Mouse (Mus musculus) CH12.LX (cell line): Measurements from ENCODE around the gene Lin52. TPM values are rescaled to one million over a fixed set of nuclear protein-coding genes. Genes with fewer than 3 reads are reported as not detected.

Source experiments
- DNase-seq: peaks from one replicate; pipeline ENCODE4 v3.0.0-alpha.2; 2013; ENCODE audit errors: extremely low read depth
- H3K27ac ChIP-seq: 2 replicates; pipeline ENCODE4 v1.5.1; 2012; ENCODE audit warnings: low read depth, mild to moderate bottlenecking, control low read depth, moderate library complexity; ENCODE audit not compliant: insufficient read depth
- H3K27me3 ChIP-seq: replicated peaks from 2 replicates; pipeline ENCODE3; 2012; ENCODE audit warnings: inconsistent platforms
- H3K36me3 ChIP-seq, 2 experiments: replicated peaks in 1 of 2; 2 replicates each; pipeline versions ENCODE3 to v1.6.1; 2012; ENCODE audit warnings: inconsistent platforms in 1 of 2, low read length in 1 of 2, mild to moderate bottlenecking in 1 of 2, mixed read lengths in 1 of 2, moderate library complexity in 1 of 2; ENCODE audit not compliant: control insufficient read depth in 1 of 2, insufficient read depth in 1 of 2
- H3K4me1 ChIP-seq, 2 experiments: 2 replicates each; pipeline ENCODE4 v1.6.1; 2012; ENCODE audit warnings: inconsistent platforms in 1 of 2, moderate library complexity in 1 of 2; ENCODE audit not compliant: insufficient read depth in 2 of 2, control insufficient read depth in 1 of 2
- H3K4me2 ChIP-seq: 2 replicates; pipeline ENCODE4 v1.6.1; 2012; ENCODE audit warnings: low read depth, mild to moderate bottlenecking, control low read depth; ENCODE audit not compliant: poor library complexity, insufficient read depth, severe bottlenecking
- H3K4me3 ChIP-seq, 3 experiments: fragments of 150-350 bp in 1 of 3; sonication (generic) in 1 of 3; replicated peaks in 1 of 3; 2 replicates each; pipeline versions ENCODE3 to v1.5.1; 2011 to 2012; ENCODE audit warnings: low read depth in 2 of 3, low read length in 2 of 3, mild to moderate bottlenecking in 2 of 3, moderate library complexity in 2 of 3, control low read depth in 1 of 3, improper control_type of control experiment in 1 of 3, inconsistent platforms in 1 of 3, mixed read lengths in 1 of 3; ENCODE audit not compliant: poor library complexity in 1 of 3
- H3K79me2 ChIP-seq: replicated peaks from 2 replicates; pipeline ENCODE4 v1.6.1; 2012; ENCODE audit warnings: mild to moderate bottlenecking, moderate library complexity; ENCODE audit not compliant: control insufficient read depth, poor library complexity, insufficient read depth, severe bottlenecking; ENCODE audit errors: extremely low read depth
- H3K9ac ChIP-seq: 2 replicates; pipeline ENCODE4 v1.6.1; 2012; ENCODE audit warnings: low read depth, mild to moderate bottlenecking, control low read depth, moderate library complexity; ENCODE audit not compliant: insufficient read depth
- H3K9me3 ChIP-seq: replicated peaks from 2 replicates; pipeline ENCODE3; 2012; ENCODE audit warnings: low read length, inconsistent platforms, mixed read lengths
- CTCF ChIP-seq, 2 experiments: IDR thresholded peaks in 1 of 2; conservative IDR thresholded peaks in 1 of 2; 2 replicates each; pipeline ENCODE4 v1.5.1; 2011 to 2012; ENCODE audit warnings: low read depth in 2 of 2, low read length in 2 of 2, improper control_type of control experiment in 1 of 2, inconsistent platforms in 1 of 2, mild to moderate bottlenecking in 1 of 2, moderate library complexity in 1 of 2
- ELF1 ChIP-seq: IDR thresholded peaks from 2 replicates; pipeline ENCODE4 v1.6.1; 2014; ENCODE audit warnings: low read depth, mild to moderate bottlenecking, inconsistent platforms, low read length, improper control_type of control experiment
- IRF4 ChIP-seq: IDR thresholded peaks from 2 replicates; pipeline ENCODE4 v1.6.1; 2014; ENCODE audit warnings: low read depth, mild to moderate bottlenecking, inconsistent platforms, low read length, improper control_type of control experiment
- JUN ChIP-seq: IDR thresholded peaks from 2 replicates; pipeline ENCODE4 v1.6.1; 2011; ENCODE audit warnings: low read depth, mild to moderate bottlenecking, low read length, improper control_type of control experiment, moderate library complexity; ENCODE audit not compliant: insufficient read depth
- MAZ ChIP-seq: IDR thresholded peaks from 2 replicates; pipeline ENCODE4 v1.6.1; 2012; ENCODE audit warnings: low read depth, mild to moderate bottlenecking, inconsistent platforms, low read length, improper control_type of control experiment, moderate library complexity
- NELFE ChIP-seq: IDR thresholded peaks from 2 replicates; pipeline ENCODE4 v1.6.1; 2011; ENCODE audit warnings: low read depth, low read length, improper control_type of control experiment
- PAX5 ChIP-seq: IDR thresholded peaks from 2 replicates; pipeline ENCODE4 v1.6.1; 2012; ENCODE audit warnings: low read length, inconsistent platforms, mixed read lengths
- POLR2A ChIP-seq: IDR thresholded peaks from 2 replicates; pipeline ENCODE4 v1.6.1; 2011; ENCODE audit warnings: low read depth, mild to moderate bottlenecking, improper control_type of control experiment, low read length
- POLR2AphosphoS2 ChIP-seq: IDR thresholded peaks from 2 replicates; pipeline ENCODE4 v1.6.1; 2011; ENCODE audit warnings: low read depth, low read length, improper control_type of control experiment
- RAD21 ChIP-seq: IDR thresholded peaks from 2 replicates; pipeline ENCODE4 v1.6.1; 2011; ENCODE audit warnings: low read depth, mild to moderate bottlenecking, low read length, improper control_type of control experiment, moderate library complexity
- SMC3 ChIP-seq: IDR thresholded peaks from 2 replicates; pipeline ENCODE4 v1.6.1; 2011; ENCODE audit warnings: low read depth, low read length, improper control_type of control experiment
- TCF12 ChIP-seq: IDR thresholded peaks from 2 replicates; pipeline ENCODE4 v1.6.1; 2014; ENCODE audit warnings: low read depth, mild to moderate bottlenecking, inconsistent platforms, low read length, improper control_type of control experiment
- dilution Hi-C: fragments of 300-500 bp; cut with MboI; formaldehyde crosslinking; loops from 2 replicates; pipeline ENCODE4 v1.14.3; 2020; ENCODE audit warnings: low sequenced_read_pairs; ENCODE audit not compliant: extremely low pct_unique_long_range_greater_than_20kb, extremely low pct_ligation_motif_present
- in situ Hi-C: fragments of 300-500 bp; cut with MboI; formaldehyde crosslinking; loops from 3 replicates; pipeline ENCODE4 v1.14.3; 2019; ENCODE audit warnings: low sequenced_read_pairs, low pct_ligation_motif_present, low pct_unique_long_range_greater_than_20kb, mixed read lengths
- polyA plus RNA-seq: library from polyadenylated mRNA; unstranded; fragments of >175 nt; gene quantifications from 2 replicates; pipeline ENCODE4 v1.2.1, GENCODE M21; 2012; ENCODE audit warnings: low read depth; ENCODE audit not compliant: insufficient read length
- total RNA-seq, 2 experiments: library from RNA; depleted of rRNA; stranded (reverse); fragments of 300-350 nt in 1 of 2; fragments of >200 nt in 1 of 2; gene quantifications; 2 replicates each; pipeline ENCODE4 v1.2.3; 2012 to 2014

Gene Lin52
- total and polyA plus RNA-seq, 3 experiments: 5.9 to 16.2 (median 8.7) TPM

DNA sequence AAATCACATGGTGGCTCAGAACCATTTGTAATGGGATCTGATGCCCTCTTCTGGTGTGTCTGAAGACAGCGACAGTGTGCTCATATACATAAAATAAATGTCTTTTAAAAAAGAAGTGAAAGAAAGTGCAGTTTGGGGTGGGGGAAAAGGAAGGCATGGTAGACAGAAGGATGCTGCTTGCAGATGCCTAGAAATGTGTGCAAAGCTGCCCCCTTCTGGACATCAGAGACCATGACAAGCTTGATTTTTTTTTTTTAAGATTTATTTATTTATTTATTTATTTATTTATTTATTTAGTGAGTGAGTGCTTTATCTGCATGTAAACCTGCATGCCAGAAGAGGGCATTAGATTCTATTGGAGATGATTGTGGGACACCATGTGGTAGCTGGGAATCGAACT, 130.1 kb downstream of the Lin52 start:
- Histone ChIP-seq H3K27ac (no peak overlapping the region), H3K79me2 (no peaks in the 10 kb centered on the region), H3K9ac (no peak overlapping the region), H3K27me3 (peaks cover 8% of the 10 kb centered on the region), H3K36me3 (no peaks in the 10 kb centered on the region), H3K9me3 (peaks cover 5% of the 10 kb centered on the region), H3K4me3 (no peak overlapping the region), H3K4me2 (no peak overlapping the region), H3K4me1 (no peaks in the 10 kb centered on the region)
- in situ Hi-C loops: no loop called here
- DNase-seq: no peak
- TF ChIP-seq PAX5 (no peak), POLR2AphosphoS2 (no peak), POLR2A (no peak), CTCF (conservative IDR thresholded peaks at IDR 0.05 in 1 of 2, IDR thresholded peaks at IDR 0.05 in 1 of 2; ENCODE audit: low read depth in 2 of 2, low read length in 2 of 2) (peak in 1 of 2 experiments; percentile 2; a peak in 1 of 4 replicates)
- dilution Hi-C loops: no loop called here

DNA sequence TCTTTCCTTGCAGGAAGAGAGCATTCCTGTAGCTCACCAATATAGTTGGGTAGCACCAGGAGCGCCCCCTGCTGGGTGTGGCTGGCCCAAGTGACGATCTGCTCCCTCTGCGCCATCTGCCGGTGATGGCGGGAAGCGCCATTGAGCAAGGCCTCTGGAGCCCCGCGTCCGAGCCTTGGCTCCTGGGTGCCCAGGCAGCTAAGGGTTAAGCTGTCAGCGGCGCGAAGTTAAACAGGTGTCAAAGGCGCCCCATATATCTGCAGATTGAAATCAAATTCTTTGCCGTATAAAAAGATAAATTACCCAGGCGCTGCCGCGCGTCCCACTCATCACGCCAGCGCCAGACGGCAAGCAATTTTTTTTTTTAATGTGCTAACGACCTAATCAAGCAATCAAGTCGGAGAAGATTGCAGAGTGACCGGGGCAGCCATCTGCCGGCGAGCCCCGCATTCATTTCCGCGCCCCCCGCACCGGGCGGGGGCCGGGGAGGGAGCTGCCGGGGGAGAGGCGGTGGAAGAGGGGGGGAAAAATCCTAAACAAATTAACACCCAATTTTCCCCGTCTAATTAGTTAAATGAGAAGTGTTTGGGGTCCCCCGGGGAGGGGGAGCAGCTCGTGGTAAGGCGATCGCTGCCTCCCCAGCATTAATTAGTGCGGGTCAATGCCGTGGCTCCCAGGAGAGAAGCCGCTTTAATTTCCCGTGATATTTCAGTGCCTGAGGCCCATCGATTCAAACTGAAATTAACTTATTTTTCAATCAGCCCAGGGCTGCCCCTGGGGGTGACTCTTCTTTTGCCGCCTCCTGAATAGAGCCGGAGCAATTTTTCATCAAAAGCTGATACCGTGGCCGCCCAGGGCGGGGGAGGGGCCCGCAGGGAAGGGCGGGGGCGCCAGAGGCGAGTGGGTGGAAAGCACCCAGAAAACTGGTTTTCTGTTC, 138.9 kb downstream of the Lin52 start:
- in situ Hi-C loops: no loop called here
- Histone ChIP-seq H3K9me3 (no peaks in the 10 kb centered on the region), H3K9ac (peak overlapping the region; percentile 65), H3K36me3 (no peaks in the 10 kb centered on the region), H3K4me1 (peaks cover 0 to 4% of the 10 kb centered on the region in 2 experiments; a peak in 1 of 4 replicates), H3K4me3 (peak overlapping the region; percentile 8 to 45 (median 16)), H3K27ac (no peak overlapping the region), H3K79me2 (no peaks in the 10 kb centered on the region), H3K27me3 (peaks cover 1% of the 10 kb centered on the region), H3K4me2 (peak overlapping the region; percentile 87)
- DNase-seq: peak; percentile 84
- dilution Hi-C loops: no loop called here
- TF ChIP-seq CTCF (conservative IDR thresholded peaks at IDR 0.05 in 1 of 2, IDR thresholded peaks at IDR 0.05 in 1 of 2; ENCODE audit: low read depth in 2 of 2, low read length in 2 of 2): peak; percentile 94 to 100
- no peak for TF ChIP-seq POLR2A
- TF ChIP-seq SMC3: peak; percentile 88
- peak; percentile 91; the same call in 1 of the 2 replicates for TF ChIP-seq NELFE
- no peak for TF ChIP-seq JUN
- TF ChIP-seq IRF4: 0 out of 2 replicates have a peak, but pooled peaks have one; percentile 6
- TF ChIP-seq ELF1: no peak
- TF ChIP-seq TCF12: peak; percentile 50; the same call in 1 of the 2 replicates
- TF ChIP-seq MAZ: 0 out of 2 replicates have a peak, but pooled peaks have one; percentile 9
- no peak for TF ChIP-seq PAX5
- peak; percentile 46 for TF ChIP-seq RAD21

Other genes starting within 250 kb of the Lin52 start
- 5.6 TPM in 2 replicates for gene Elmsan1, start 232.5 kb upstream of the Lin52 start, total RNA-seq (2012; rRNA removed)
- gene Elmsan1, start 232.5 kb upstream of the Lin52 start, total RNA-seq (2014; rRNA removed): 2.0 and 2.2 TPM in 2 replicates
- 12.4 and 14.3 TPM in 2 replicates for gene Elmsan1, start 232.5 kb upstream of the Lin52 start, polyA plus RNA-seq
- 47.1 and 47.8 TPM in 2 replicates for gene Ptgr2, start 166.2 kb upstream of the Lin52 start, total RNA-seq (2012; rRNA removed)
- gene Ptgr2, start 166.2 kb upstream of the Lin52 start, total RNA-seq (2014; rRNA removed): 46.0 and 46.6 TPM in 2 replicates
- 47.1 and 51.3 TPM in 2 replicates for gene Ptgr2, start 166.2 kb upstream of the Lin52 start, polyA plus RNA-seq
- 33.5 and 42.8 TPM in 2 replicates for gene Zfp410, start 134.6 kb upstream of the Lin52 start, total RNA-seq (2012; rRNA removed)
- 53.7 and 57.4 TPM in 2 replicates for gene Zfp410, start 134.6 kb upstream of the Lin52 start, total RNA-seq (2014; rRNA removed)
- gene Zfp410, start 134.6 kb upstream of the Lin52 start, polyA plus RNA-seq: 42.4 and 42.9 TPM in 2 replicates
- 35.0 and 37.8 TPM in 2 replicates for gene Coq6, start 89.8 kb upstream of the Lin52 start, total RNA-seq (2012; rRNA removed)
- 31.9 and 37.9 TPM in 2 replicates for gene Coq6, start 89.8 kb upstream of the Lin52 start, total RNA-seq (2014; rRNA removed)
- 23.6 and 35.5 TPM in 2 replicates for gene Coq6, start 89.8 kb upstream of the Lin52 start, polyA plus RNA-seq
- gene Fam161b, start 89.6 kb upstream of the Lin52 start, total RNA-seq (2012; rRNA removed): 0.98 and 1.0 TPM in 2 replicates
- gene Fam161b, start 89.6 kb upstream of the Lin52 start, total RNA-seq (2014; rRNA removed): 0.38 and 0.87 TPM in 2 replicates
- 0.80 and 1.00 TPM in 2 replicates for gene Fam161b, start 89.6 kb upstream of the Lin52 start, polyA plus RNA-seq
- gene Entpd5, start 42.4 kb upstream of the Lin52 start, total RNA-seq (2012; rRNA removed): 5.2 and 5.7 TPM in 2 replicates
- 5.3 and 5.8 TPM in 2 replicates for gene Entpd5, start 42.4 kb upstream of the Lin52 start, total RNA-seq (2014; rRNA removed)
- gene Entpd5, start 42.4 kb upstream of the Lin52 start, polyA plus RNA-seq: 4.2 and 6.0 TPM in 2 replicates
- gene Bbof1, start 42.4 kb upstream of the Lin52 start, total RNA-seq (2012; rRNA removed): 0.29 and 0.34 TPM in 2 replicates
- 0.24 and 0.46 TPM in 2 replicates for gene Bbof1, start 42.4 kb upstream of the Lin52 start, total RNA-seq (2014; rRNA removed)
- 0.20 and 0.41 TPM in 2 replicates for gene Bbof1, start 42.4 kb upstream of the Lin52 start, polyA plus RNA-seq
- gene Rnf113a2, start 34.2 kb upstream of the Lin52 start, total RNA-seq (2012; rRNA removed): 14.6 and 17.9 TPM in 2 replicates
- 16.3 and 19.7 TPM in 2 replicates for gene Rnf113a2, start 34.2 kb upstream of the Lin52 start, total RNA-seq (2014; rRNA removed)
- 13.6 and 19.5 TPM in 2 replicates for gene Rnf113a2, start 34.2 kb upstream of the Lin52 start, polyA plus RNA-seq
- 2.1 and 2.2 TPM in 2 replicates for gene Aldh6a1, start 418 bp upstream of the Lin52 start, total RNA-seq (2012; rRNA removed)
- 4.2 and 4.6 TPM in 2 replicates for gene Aldh6a1, start 418 bp upstream of the Lin52 start, total RNA-seq (2014; rRNA removed)
- gene Aldh6a1, start 418 bp upstream of the Lin52 start, polyA plus RNA-seq: 1.6 and 1.9 TPM in 2 replicates
- gene Vsx2, start 118.3 kb downstream of the Lin52 start, total RNA-seq (2012; rRNA removed): not detected in 2 replicates
- not detected in 2 replicates for gene Vsx2, start 118.3 kb downstream of the Lin52 start, total RNA-seq (2014; rRNA removed)
- not detected in 2 replicates for gene Vsx2, start 118.3 kb downstream of the Lin52 start, polyA plus RNA-seq
- 5.8 and 8.4 TPM in 2 replicates for gene Abcd4, start 166.0 kb downstream of the Lin52 start, total RNA-seq (2012; rRNA removed)
- gene Abcd4, start 166.0 kb downstream of the Lin52 start, total RNA-seq (2014; rRNA removed): 4.3 and 4.7 TPM in 2 replicates
- gene Abcd4, start 166.0 kb downstream of the Lin52 start, polyA plus RNA-seq: 10.2 and 11.1 TPM in 2 replicates
- gene Vrtn, start 189.6 kb downstream of the Lin52 start, total RNA-seq (2012; rRNA removed): not detected in 2 replicates
- not detected in 2 replicates for gene Vrtn, start 189.6 kb downstream of the Lin52 start, total RNA-seq (2014; rRNA removed)
- gene Vrtn, start 189.6 kb downstream of the Lin52 start, polyA plus RNA-seq: not detected in 2 replicates
- not detected in 2 replicates for gene Syndig1l, start 247.4 kb downstream of the Lin52 start, total RNA-seq (2012; rRNA removed)
- not detected in 2 replicates for gene Syndig1l, start 247.4 kb downstream of the Lin52 start, total RNA-seq (2014; rRNA removed)
- 0.16 TPM in 1 of 2 replicates, not detected in the other for gene Syndig1l, start 247.4 kb downstream of the Lin52 start, polyA plus RNA-seq